Mouse (Mus musculus) testis, postnatal 14 days (tissue): ENCODE results near the gene Praf2.
A peak's percentile ranks its signal among the peaks of the same experiment; 100 is the strongest.
"Not testable (repeated sequence)": the region's sequence is repeated elsewhere in the genome, so short reads cannot be mapped to it uniquely, and the experiment has no call there.

ENCODE experiments used
- DNase-seq: peaks from one replicate; pipeline ENCODE4 v3.0.0; 2021; ENCODE audit warnings: low spot score

Gene Praf2

DNA sequence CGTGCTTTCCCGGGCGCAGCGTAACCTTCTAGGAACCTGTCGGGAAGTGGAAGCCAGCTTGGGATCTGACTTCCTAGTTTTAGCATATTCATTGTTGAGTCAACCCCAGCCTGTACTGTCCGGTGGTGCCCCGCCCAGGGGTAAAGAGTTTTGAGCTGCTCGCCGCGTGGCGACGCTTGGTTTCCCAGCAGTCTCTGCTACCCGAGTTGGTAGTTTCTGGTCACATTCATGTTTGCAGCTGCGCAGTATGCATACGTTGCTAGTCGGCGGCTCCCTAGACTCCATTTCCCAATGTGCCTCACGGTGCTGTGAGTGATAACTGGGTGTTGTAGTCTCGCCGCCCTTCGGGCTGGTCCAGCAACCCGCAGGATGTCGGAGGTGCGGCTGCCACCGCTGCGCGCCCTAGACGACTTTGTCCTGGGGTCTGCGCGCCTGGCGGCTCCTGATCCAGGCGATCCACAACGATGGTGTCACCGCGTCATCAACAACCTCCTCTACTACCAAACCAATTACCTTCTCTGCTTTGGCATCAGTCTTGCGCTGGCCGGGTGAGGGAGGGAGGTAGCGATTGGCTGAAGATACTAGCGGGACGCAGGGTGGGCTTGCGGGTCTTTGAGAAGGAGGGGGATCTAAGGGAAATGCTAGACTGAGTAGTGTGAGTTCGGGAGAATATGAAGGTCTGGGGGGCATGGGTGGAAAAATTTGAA lies at the start of gene Praf2:
Gene Praf2 (plus strand): TSS at position 225 of the 707 bp plus-strand sequence.
- DNase-seq = peak; percentile 77

DNA sequence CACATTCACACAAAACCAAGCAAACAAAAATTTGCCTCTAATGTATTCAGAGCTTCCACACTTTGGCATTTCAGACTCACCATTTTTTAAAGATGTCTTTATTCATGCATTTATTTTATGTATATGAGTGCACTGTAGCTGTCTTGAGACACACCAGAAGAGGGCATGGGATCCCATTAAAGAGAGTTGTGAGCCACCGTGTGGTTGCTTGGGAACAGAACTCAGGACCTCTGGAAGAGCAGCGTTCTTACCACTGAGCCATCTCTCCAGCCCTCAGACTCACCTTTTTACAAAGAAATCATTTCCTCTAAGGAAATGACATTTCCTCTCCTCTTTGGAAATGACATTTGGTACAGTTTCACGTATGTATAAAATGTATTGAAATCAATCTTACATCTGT lies 49.3 kb upstream of the Praf2 start:
- DNase-seq = no peak

DNA sequence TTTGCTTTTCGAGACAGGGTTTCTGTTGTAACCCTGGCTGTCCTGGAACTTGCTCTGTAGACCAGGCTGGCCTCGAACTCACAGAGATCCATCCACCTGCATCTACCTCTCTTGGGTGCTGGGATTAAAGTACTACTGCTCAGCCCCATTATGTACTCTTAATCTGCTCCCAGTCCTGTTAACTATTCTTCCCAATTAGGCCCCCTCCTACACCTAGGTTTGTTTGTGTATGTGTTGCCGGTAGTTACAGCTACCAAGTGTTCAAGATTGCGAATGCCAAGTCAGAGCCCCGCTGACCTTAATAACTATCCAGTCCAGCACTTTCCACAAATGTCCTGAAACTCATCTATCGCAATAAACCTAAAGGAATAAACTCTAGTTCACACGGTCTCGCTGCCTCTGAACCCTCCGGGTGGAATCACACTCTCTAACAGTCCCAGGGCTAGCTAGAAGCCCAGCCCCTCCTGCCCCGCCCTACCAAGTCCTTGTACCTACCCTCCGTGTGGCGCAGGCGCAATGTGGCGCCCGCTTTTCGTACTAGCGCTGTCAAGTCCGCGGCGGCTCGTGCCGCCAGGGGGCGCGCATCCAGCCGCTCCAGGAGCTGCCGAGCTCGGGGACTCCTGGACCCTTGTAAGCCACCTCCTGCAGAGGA lies 48.7 kb upstream of the Praf2 start:
- peak; percentile 85 for DNase-seq

DNA sequence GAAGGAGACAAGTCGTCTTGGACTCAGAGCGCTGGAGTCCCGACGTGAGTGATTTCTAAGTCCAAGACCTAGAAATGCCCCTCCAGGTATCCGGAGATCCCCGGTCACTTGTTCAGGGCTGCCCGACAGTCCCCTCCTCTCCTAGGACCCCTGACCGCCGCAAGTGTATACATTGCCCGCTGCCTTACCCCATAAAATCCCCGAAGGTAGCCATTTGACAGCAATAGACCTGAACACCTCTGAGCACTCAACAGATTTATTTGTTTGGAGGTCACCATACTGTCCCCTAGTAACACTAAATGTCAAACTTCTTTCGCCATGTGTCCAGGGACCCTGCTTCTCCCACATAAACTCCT lies 48.2 kb upstream of the Praf2 start:
- DNase-seq = no peak

DNA sequence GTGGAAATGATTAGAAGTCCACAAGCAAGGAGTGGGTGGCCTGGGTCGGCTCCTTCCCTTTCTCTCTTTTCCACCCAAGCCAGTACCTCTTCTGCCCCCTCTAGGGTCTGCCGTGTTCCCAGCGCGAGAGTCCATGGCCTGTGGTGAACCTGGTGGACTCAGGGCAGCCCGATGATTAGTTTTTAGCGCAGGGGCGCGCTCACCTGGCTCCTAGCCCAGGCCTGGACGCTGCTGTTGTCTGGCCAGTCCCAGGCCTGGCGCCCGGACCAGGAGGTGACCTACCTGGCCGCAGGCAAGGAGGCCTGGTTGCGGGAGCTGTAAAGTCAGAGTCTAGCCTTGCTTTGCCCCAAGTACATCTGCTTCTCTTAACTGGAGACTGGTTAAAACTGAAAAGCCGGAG lies 47.4 kb upstream of the Praf2 start, which contains the start of gene Magix:
Gene Magix (minus strand): TSS at position 388 of the 400 bp plus-strand sequence.
- no peak for DNase-seq

DNA sequence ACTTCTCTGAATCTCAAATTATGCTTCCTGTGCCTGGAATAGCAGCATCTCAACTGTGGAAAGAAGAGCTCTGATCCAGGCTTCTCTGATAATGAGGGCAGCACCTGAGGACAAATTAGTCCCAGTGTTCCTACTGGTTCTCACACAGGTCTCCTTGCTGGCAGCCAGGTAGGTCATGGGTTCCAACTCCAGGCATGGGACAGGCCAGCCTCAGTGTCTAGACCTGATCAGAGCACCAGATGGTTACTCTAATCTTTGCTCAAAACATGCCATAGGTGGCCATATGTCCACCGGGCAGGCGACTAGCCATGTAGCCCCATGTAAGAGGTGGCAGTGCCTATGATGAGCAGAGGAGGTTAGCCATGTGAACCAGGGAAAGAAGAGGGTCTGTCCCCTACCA lies 39.9 kb upstream of the Praf2 start:
- no peak for DNase-seq

DNA sequence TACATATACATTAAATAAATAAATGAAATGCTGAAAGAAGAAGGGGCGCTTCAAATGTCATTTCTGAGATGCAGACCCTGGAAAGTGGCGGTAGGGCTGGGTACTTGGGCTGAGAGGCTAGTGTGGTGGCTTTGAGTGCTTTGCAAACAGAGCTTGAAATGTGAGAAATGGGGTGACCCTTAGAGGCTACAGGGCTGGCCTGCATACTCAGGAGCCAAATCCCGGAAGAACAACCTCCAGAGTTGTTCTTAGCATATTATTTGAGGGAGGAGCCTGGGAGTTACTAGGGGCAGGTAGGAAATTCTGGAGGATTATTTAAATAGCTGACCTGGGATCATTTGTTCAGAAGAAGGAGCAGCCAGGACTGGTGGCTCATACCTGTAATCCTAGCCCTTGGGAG lies 37.8 kb upstream of the Praf2 start:
- DNase-seq = no peak

DNA sequence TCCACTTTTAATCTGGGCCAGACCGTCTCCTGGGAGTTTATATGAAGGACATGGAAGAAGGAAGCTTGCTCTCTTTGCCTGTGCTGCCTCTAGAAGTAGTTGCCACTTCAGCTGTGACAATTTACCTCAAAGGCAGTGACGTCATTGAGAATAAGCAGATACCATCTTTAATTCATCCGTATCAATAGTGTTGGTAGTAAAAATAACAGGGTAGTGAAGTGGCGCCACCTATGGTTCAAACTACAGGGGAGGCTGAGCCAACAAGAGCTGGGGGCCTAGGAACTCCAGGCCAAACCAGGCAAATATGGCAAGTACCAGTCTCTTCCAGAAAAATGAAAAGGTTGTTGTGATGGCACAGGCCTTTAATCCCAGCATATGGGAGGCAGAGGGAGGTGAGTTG lies 35.4 kb upstream of the Praf2 start:
- DNase-seq = no peak

DNA sequence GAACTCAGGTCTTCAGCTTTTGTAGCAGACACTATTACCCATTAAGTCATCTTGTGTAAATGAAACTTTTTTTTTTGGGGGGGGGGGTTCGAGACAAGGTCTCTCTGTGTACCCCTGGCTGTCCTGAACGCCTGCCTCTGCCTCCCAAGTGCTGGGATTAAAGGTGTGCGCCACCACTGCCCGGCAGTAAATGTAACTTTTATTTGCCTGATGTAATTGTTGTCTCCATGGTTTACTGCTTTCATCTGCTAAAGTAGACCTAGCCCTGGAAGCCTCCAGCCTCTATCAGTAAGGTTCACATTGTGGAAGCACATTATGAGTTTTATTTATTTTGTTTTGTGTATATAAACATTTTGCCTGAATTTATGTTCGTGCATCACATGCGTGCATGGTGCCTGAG lies 31.7 kb upstream of the Praf2 start:
- DNase-seq = no peak

DNA sequence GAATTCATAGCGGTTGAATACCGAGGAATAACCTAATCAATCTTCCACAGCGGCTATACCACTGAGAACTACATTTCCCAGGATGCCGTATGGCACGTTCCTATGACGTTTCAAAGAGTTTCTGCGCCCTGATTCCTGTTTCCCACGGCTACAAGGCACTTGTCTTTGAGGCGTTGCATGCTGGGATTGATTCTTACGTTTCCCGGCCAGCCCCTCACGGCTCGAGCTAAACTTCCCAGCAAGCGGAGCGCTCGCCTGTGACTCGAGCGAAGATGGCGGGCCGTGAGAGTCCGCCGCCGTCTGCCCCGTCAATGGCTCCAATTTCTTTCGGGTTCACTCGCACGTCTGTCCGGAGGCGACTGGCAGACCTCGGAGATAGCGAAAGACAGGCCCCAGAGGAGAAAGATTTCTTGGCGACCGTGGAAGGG lies 31.3 kb upstream of the Praf2 start, which contains the start of gene Gpkow:
Gene Gpkow (plus strand): TSS at position 178 of the 428 bp plus-strand sequence.
- DNase-seq = peak; percentile 89

DNA sequence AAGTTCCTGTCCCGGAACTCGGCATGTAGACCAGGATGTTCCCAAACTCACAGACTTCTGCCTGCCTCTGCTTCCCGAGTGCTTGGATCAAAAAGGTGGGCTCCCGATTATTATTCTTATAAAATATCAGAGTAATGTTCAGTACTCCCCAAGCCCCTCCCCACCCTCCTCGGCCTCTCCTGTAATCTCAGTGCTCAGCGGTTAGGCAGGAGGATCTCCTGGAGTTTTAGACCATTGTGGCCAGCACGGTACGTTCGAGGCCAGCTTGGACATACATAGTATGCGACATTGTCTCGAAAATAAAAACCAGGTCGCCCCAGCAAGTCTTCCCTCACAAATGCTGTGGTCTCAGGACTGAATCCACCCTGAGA lies 14.5 kb upstream of the Praf2 start:
- DNase-seq = not testable (repeated sequence)

DNA sequence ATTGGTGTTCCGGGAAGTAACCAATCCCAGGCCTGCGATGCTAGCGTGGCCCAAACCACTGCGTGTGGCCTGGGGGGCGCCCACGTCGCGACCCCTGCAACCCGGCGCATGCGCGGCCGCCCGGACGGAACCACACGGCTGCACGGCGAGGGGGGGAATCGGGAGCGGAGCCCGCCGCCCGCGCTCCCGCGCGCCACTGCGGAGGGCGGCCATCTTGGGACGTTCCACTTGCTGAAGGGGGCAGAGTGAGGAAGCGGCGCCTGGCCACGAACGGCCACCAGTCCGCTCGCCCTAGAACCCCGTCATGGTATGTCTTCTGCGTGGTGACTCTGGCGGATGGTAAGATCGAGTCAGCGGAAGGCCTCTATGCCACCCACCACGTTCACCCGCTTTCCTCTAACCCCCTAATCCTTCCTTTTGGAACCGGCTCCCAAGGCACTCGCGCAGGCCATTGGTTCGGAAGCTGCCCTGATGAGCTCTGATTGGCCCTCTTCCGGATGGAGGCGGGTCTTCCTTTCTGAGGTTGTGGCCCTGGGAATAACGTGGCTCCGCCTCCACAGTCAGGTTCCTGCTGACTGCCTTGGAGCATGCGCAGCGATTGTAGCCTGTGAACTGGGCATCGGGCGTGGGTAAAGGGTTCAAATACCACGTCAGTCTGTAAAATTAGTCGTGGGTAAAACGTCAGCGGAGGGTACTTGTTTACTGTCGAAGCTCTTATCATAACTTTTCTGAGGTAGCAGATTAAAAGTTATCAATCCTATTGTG lies 13.9 kb upstream of the Praf2 start, which contains the start of gene Wdr45:
Gene Wdr45 (plus strand): TSS at position 199 of the 765 bp plus-strand sequence.
- DNase-seq = peak; percentile 95

DNA sequence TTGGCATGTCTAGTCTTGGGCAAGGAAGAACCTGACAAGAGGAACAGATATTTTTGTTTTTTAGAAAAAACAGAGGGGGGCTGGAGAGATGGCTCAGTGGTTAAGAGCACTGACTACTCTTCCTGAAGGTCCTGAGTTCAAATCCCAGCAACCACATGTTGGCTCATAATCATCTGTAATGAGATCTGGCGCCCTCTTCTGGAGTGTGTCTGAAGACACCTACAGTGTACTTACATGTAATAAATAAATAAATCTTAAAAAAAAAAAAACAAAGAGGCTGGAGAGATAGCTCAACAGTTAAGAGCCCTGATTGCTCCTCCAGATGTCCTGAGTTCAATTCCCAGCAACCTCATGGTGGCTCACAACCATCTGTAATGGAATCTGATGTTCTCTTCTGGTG lies 12.2 kb upstream of the Praf2 start:
- not testable (repeated sequence) for DNase-seq

DNA sequence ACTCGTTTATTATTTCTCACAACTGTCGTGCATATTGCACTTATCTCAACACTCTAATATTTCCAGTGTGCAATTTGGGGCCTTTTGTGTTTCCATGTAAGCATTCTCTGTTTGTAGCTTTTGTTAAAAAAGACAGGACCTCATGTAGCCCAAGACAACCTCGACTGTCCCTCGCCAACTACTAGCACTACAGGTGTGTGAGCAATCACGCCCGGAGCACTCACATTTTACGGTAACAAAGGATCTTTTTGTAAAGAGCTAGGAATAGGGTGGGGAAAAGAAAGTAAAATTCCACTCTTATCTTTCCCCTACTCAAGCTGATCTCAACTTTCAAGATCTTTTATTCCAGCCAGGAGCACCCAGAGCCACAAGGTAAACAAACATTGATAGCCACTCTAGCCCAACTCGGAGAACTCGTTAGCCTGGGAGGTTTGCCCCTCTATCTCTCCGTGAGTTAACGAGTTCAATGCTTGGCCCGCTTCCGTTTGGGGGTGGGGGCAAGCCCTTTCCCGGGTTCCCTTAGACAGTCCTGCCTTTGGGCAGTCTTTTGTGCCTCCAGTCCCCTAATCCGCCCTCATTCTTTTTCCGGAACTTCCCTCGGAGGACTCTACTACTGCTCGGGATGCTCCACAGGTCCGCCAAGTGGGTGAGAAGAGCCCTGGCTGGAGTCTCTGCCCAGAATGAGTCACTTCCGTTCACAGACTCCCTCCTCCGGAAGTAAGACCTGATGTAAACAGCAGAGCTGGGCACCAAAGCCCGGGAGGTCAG lies 6.5 kb upstream of the Praf2 start, which contains the start of gene Gm45208:
Gene Gm45208 (plus strand): TSS at position 732 of the 768 bp plus-strand sequence.
- DNase-seq = peak; percentile 75

DNA sequence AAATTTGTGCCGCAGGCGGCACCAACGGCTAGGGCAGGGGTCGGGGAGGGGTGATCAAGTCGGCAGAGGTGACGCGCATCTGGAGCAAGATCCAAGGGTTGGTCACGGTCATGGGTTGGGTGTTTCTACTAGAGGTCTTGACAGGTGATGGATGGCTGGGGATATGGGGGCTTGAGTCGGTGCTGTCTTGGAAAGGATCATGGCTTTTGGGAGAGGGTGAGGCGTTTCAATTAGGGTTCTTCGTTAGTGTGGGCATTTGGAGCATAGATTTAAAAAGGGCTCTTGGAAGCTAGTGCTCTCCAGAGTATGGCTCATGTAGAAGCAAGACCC lies 6.0 kb upstream of the Praf2 start:
- no peak for DNase-seq

DNA sequence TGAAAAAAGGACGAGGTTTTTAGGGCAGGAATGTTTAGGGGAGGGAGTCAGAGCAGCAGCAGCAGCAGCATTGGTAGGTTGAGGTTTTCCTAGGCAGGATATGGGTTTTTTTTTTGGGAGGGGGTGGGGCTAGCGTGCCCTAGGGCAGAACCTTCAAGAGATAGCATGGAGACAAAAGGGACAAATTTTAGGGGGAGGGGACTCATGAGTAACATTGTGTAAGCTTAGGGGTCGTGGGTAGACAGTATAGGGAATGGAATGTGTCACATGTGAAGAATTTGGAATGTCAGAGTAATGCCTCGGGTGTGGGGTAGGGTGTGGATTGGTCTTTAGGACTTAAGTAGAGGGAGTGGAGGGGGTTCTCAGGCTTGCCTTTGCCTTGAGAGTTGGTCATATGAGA lies 5.5 kb upstream of the Praf2 start:
- DNase-seq = no peak

DNA sequence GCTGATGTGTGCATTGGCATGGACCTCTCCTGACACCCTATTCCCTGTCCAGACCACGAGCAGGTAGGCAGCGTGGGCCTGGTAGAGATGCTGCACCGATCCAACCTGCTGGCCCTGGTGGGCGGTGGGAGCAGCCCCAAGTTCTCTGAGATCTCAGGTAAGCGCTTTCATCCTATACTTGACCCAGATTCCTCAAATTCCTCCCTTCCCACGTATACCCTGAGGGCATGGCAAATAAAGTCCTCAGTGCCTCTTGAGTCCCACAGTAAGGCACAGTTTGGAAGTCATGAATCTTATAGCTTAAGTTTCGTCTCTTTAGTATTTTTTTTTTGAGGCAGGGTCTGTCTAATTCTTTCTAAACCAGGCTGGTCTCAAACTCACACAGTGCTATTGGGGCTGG lies 4.1 kb upstream of the Praf2 start:
- no peak for DNase-seq

DNA sequence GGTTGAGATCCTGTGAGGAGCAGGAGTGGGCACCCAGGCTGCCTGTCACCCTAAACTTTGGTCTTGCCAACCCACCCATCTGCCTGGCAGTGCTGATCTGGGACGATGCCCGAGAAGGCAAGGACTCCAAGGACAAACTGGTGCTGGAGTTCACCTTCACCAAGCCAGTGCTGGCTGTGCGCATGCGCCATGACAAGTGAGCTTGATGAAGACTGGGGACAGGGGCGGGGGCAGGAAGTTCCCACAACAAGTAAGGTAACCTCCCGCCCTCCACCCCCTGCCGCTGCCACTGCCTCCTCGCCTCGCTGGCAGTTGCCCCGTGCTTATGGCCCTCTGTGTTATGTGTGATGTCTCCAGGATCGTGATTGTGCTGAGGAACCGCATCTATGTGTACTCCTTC lies 2.4 kb upstream of the Praf2 start:
- no peak for DNase-seq

DNA sequence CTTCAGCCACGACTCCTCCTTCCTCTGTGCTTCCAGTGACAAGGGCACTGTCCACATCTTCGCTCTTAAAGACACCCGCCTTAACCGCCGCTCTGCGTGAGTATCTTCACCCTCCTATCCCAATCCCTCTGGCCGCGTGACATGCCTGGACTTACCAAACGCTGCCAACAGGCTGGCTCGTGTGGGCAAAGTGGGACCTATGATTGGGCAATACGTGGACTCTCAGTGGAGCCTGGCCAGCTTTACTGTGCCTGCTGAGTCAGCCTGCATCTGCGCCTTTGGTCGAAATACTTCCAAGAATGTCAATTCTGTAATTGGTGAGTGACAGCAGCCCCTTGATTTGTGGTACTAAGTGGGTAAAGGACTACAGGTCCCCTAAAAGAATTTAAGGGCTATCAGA lies 1.1 kb upstream of the Praf2 start:
- DNase-seq = no peak

DNA sequence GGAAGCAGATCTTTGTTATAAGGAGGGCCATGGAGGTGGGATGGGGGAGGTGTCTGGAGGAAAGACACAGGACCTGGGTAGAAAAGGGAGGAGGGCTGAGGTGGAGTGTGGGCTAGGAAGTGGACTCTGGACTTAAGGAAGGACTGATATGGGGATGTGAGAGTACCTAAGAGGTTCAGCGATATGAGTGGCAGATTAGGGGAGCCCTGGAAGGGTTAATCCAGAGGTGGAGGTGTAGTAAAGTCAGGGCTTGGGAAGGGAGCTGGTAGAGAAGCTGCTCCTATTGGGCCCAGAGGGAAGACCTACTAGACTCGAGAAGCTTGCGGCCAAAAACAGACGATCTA lies 655 bp downstream of the Praf2 start:
- DNase-seq = no peak

DNA sequence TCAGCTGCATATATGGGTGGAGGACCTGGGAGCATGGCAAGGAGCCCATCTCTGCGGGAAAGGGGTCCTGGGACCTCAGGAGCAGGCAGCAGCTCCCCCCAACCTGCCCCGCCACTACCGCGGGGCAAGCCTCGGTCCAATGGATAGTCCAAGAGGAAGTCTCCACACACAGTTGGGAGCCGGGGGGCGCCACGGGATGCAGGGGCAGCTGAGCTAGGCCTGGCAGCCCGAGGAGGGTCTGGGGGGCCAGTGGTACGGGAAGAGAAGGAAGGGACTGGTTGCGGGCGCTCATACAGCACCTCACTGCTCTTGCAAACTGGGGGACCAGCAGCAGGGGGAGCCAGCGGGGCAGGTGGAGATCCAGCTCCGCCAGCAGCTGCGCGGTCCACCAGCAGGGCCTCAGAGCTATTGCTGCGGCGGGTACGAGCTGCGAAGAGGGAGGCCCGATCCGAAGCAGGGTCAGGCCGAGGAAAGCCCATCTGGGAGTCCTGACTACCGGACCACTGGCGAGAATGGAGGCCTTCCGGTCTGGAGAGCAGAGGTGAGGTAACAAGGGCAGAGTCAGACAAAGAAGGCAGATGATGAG lies 5.4 kb downstream of the Praf2 start:
- DNase-seq = no peak
